Mouse (Mus musculus) bone marrow macrophage, adult 2 months (primary cell): ENCODE results near the gene Tia1. TPM values are rescaled to one million over a fixed set of nuclear protein-coding genes. Genes with fewer than 3 reads are reported as not detected.
A peak's percentile ranks its signal among the peaks of the same experiment; 100 is the strongest.

Experiments
- H3K27ac ChIP-seq: 2 replicates; pipeline ENCODE4 v1.5.1; 2012; ENCODE audit warnings: low read depth, low read length; ENCODE audit not compliant: insufficient read depth
- H3K4me1 ChIP-seq: 2 replicates; pipeline ENCODE4 v1.6.1; 2012; ENCODE audit warnings: low read length; ENCODE audit not compliant: control insufficient read depth, insufficient read depth
- H3K4me3 ChIP-seq: 2 replicates; pipeline ENCODE4 v1.5.1; 2012; ENCODE audit warnings: mild to moderate bottlenecking, low read length, moderate library complexity; ENCODE audit not compliant: insufficient read depth
- CTCF ChIP-seq: IDR thresholded peaks from 2 replicates; pipeline ENCODE4 v1.5.1; 2012; ENCODE audit warnings: low read depth, mild to moderate bottlenecking, low read length, moderate library complexity
- POLR2A ChIP-seq: IDR thresholded peaks from 2 replicates; pipeline ENCODE4 v1.6.1; 2012; ENCODE audit warnings: mild to moderate bottlenecking, low read depth, low read length, borderline replicate concordance
- polyA plus RNA-seq: library from polyadenylated mRNA; stranded (reverse); fragments of >200 nt; gene quantifications from 2 replicates; pipeline ENCODE4 v1.2.4, GENCODE M21; 2012; ENCODE audit not compliant: missing spikeins, insufficient read depth, insufficient read length

Tia1 gene
- polyA plus RNA-seq, 1 experiment: 49.7 TPM

- TF ChIP-seq CTCF (no peak), POLR2A (no peak)
- Histone ChIP-seq H3K27ac (peak overlapping the region; percentile 67), H3K4me1 (peaks cover 28% of the 10 kb centered on the region), H3K4me3 (peak overlapping the region; percentile 84)
Measured at GRCm38 (mm10) chr6:86397257-86397980, 6.6 kb upstream of the Tia1 start.

- no peak overlapping the region for H3K27ac ChIP-seq
- no peak for TF ChIP-seq POLR2A
- peaks cover 31% of the 10 kb centered on the region for H3K4me1 ChIP-seq
- H3K4me3 ChIP-seq: no peak overlapping the region
Measured at GRCm38 (mm10) chr6:86398986-86399385, 5.0 kb upstream of the Tia1 start.

GRCm38 (mm10) chr6:86399995-86400394 lies 4.0 kb upstream of the Tia1 start:
- TF ChIP-seq CTCF: no peak
- no peak for TF ChIP-seq POLR2A
- H3K27ac ChIP-seq: 0 out of 2 replicates have a peak overlapping the region, but pooled peaks have one; percentile 34
- H3K4me1 ChIP-seq: peaks cover 27% of the 10 kb centered on the region
- no peak overlapping the region for H3K4me3 ChIP-seq

GRCm38 (mm10) chr6:86400972-86401371 lies 3.0 kb upstream of the Tia1 start:
- Histone ChIP-seq H3K4me3 (peak overlapping the region; percentile 53), H3K27ac (peak overlapping the region; percentile 60), H3K4me1 (peaks cover 26% of the 10 kb centered on the region)
- TF ChIP-seq CTCF: peak; percentile 68
- no peak for TF ChIP-seq POLR2A

- no peak overlapping the region for H3K4me3 ChIP-seq
Measured at GRCm38 (mm10) chr6:86402681-86403607, 1.1 kb upstream of the Tia1 start.

GRCm38 (mm10) chr6:86403728-86404099 lies 305 bp upstream of the Tia1 start:
- 0 out of 2 replicates have a peak overlapping the region, but pooled peaks have one; percentile 12 for H3K27ac ChIP-seq
- H3K4me1 ChIP-seq: peaks cover 20% of the 10 kb centered on the region
- no peak for TF ChIP-seq POLR2A
- TF ChIP-seq CTCF: no peak
- peak overlapping the region; percentile 27; the same call in 1 of the 2 replicates for H3K4me3 ChIP-seq

More at GRCm38 (mm10) chr6:86402681-86403607, 1.1 kb upstream of the Tia1 start:
- TF ChIP-seq CTCF: no peak
- no peak for TF ChIP-seq POLR2A
- peaks cover 26% of the 10 kb centered on the region for H3K4me1 ChIP-seq
- H3K27ac ChIP-seq: no peak overlapping the region

GRCm38 (mm10) chr6:86404996-86405395 lies 977 bp downstream of the Tia1 start:
- TF ChIP-seq CTCF (no peak), POLR2A (no peak)

GRCm38 (mm10) chr6:86406306-86406705 lies 2.3 kb downstream of the Tia1 start:
- no peak overlapping the region for H3K27ac ChIP-seq
- peaks cover 9% of the 10 kb centered on the region for H3K4me1 ChIP-seq
- TF ChIP-seq POLR2A (no peak), CTCF (no peak)
- H3K4me3 ChIP-seq: no peak overlapping the region

More at GRCm38 (mm10) chr6:86404996-86405395, 977 bp downstream of the Tia1 start:
- H3K4me1 ChIP-seq: peaks cover 15% of the 10 kb centered on the region
- H3K27ac ChIP-seq: peak overlapping the region; percentile 98
- peak overlapping the region; percentile 99 for H3K4me3 ChIP-seq

- no peak overlapping the region for H3K4me3 ChIP-seq
- TF ChIP-seq POLR2A (no peak), CTCF (no peak)
- 0 out of 2 replicates have a peak, but pooled peaks cover 2% of the 10 kb centered on the region for H3K4me1 ChIP-seq
- H3K27ac ChIP-seq: no peak overlapping the region
Measured at GRCm38 (mm10) chr6:86418711-86419110, 14.7 kb downstream of the Tia1 start.
